Mouse (Mus musculus) fat pad, adult 2 months (tissue): ENCODE data around the gene Slc3a1.

ENCODE experiments used
- DNase-seq: peaks from one replicate; pipeline ENCODE4 v3.0.0-alpha.2; 2011; ENCODE audit warnings: low read depth, low spot score; ENCODE audit errors: extremely low read depth

Slc3a1 gene

GRCm38 (mm10) chr17:85034068-85034467 lies 5.9 kb downstream of the Slc3a1 start:
- DNase-seq = no peak

- no peak for DNase-seq
These were observed 9.7 kb downstream of the Slc3a1 start for GRCm38 (mm10) chr17:85037855-85038254.

GRCm38 (mm10) chr17:85038311-85038710 lies 10.1 kb downstream of the Slc3a1 start:
- DNase-seq = no peak

GRCm38 (mm10) chr17:85038761-85039160 lies 10.6 kb downstream of the Slc3a1 start:
- no peak for DNase-seq

GRCm38 (mm10) chr17:85040913-85041312 lies 12.7 kb downstream of the Slc3a1 start:
- no peak for DNase-seq

GRCm38 (mm10) chr17:85042419-85042818 lies 14.2 kb downstream of the Slc3a1 start:
- no peak for DNase-seq

GRCm38 (mm10) chr17:85043404-85043816 lies 15.2 kb downstream of the Slc3a1 start:
- DNase-seq = no peak

- no peak for DNase-seq
These were observed 16.3 kb downstream of the Slc3a1 start for GRCm38 (mm10) chr17:85044466-85044865.

- DNase-seq = no peak
These were observed 17.0 kb downstream of the Slc3a1 start for GRCm38 (mm10) chr17:85045160-85045559.

GRCm38 (mm10) chr17:85048379-85048778 lies 20.2 kb downstream of the Slc3a1 start:
- no peak for DNase-seq

GRCm38 (mm10) chr17:85058276-85058675 lies 30.1 kb downstream of the Slc3a1 start:
- no peak for DNase-seq

GRCm38 (mm10) chr17:85059136-85059535 lies 31.0 kb downstream of the Slc3a1 start:
- no peak for DNase-seq

GRCm38 (mm10) chr17:85063560-85063959 lies 35.4 kb downstream of the Slc3a1 start:
- no peak for DNase-seq

- DNase-seq = no peak
These were observed 39.2 kb downstream of the Slc3a1 start for GRCm38 (mm10) chr17:85067331-85067730.

GRCm38 (mm10) chr17:85070658-85071057 lies 42.5 kb downstream of the Slc3a1 start:
- DNase-seq = no peak

GRCm38 (mm10) chr17:85071088-85071775 lies 43.1 kb downstream of the Slc3a1 start:
- no peak for DNase-seq

- DNase-seq = no peak
These were observed 44.2 kb downstream of the Slc3a1 start for GRCm38 (mm10) chr17:85072383-85072782.

GRCm38 (mm10) chr17:85073214-85073613 lies 45.0 kb downstream of the Slc3a1 start:
- no peak for DNase-seq

GRCm38 (mm10) chr17:85074083-85074482 lies 45.9 kb downstream of the Slc3a1 start:
- DNase-seq = no peak

- DNase-seq = no peak
These were observed 51.1 kb downstream of the Slc3a1 start for GRCm38 (mm10) chr17:85079276-85079675.

- no peak for DNase-seq
These were observed 52.6 kb downstream of the Slc3a1 start for GRCm38 (mm10) chr17:85080781-85081180.

- no peak for DNase-seq
These were observed 57.2 kb downstream of the Slc3a1 start for GRCm38 (mm10) chr17:85085335-85085734.

GRCm38 (mm10) chr17:85086501-85086900 lies 58.3 kb downstream of the Slc3a1 start:
- DNase-seq = no peak
